Mouse (Mus musculus): ENCODE data around the gene 2310022A10Rik. TPM values are rescaled to one million over a fixed set of nuclear protein-coding genes. Genes with fewer than 3 reads are reported as not detected.

The 2310022A10Rik gene
- polyA plus RNA-seq, 1 experiment from 2014 or later: 40.2 TPM

DNA sequence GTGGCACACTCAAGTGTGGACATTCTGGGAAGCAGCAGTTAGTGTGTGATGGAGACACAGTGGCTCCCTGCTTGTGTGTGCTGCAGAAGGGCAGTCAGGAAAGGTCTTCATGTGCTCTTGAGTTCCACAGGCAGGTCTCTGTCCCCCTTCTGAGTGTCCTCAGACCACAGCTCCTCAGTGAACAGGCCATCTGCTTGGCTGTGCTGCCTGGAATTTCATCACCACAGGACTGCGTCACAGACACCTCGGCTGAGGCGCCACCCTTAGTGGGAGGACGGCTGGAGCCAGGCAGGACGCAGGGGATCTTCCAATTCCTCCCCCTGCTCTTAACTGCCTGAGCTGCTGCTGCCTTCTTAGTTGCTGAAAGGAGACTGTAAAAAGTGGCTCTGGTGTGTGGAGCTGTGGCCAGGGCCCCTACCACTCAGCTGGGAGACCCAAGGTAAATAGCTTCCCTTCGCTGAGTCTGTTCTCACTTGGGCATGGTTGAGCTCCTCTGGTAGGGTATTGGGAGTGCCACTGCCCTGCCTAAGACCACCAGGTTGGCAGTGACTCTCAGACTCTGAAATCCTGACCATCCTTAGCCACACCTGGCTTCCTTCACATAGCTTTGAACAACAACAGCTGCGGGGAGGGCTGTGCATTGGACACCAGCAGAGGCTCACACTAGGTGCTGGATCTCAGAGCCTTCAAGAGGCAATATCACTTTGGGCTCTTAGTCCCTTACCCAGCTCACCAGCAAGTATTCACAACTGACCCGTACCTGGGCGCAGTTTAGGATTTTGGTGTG lies 52.7 kb downstream of the 2310022A10Rik start:
- no peak overlapping the region; the same call in 1 of the 2 replicates for H3K9ac ChIP-seq (replicated peaks; ENCODE audit: low read depth, low read length)
- ATAC-seq: no peak
- 80% methylated on average over 9 of the region's 9 CpGs for WGBS

DNA sequence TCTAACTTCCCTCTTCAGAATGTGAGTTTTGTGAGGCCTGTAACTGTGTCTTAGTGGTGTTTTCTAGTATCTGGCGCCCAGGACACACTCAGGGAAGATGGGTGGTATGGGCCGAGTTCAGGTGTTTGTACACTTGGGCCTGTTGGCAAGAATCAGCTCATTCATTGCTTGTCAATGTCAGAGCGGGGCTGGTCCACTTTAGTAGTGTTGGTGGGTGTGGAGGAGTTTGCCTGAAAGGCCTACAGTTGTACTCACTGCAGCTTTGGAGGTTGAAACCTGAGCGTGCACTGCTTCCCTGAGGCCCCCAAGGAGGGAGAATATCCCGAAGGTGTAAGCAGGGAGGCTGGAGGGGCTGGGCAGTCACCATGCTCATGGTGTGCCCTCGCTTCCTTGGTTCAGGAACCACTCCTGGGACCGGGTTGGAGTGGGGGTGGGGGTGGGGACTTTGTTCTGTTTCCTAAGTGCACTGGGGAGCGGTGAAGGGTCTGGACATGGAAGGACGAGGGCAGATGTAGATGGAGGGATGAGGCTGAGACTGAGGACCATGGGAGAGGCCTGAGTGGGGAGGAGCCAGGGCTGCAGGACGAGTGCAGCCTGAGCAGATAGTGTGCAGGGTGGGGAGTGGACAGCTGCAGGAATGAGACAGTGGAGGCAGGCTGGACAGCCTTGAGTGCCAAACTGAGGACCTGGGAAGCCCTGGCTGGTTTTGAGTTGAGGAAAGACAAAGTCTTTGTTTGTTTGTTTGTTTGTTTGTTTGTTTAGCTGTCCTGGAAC lies 53.6 kb downstream of the 2310022A10Rik start:
- Histone ChIP-seq H3K9me3 (ENCODE audit: control insufficient read depth, low read length) (no peaks in the 10 kb centered on the region), H3K9ac (replicated peaks; ENCODE audit: low read depth, low read length) (no peak overlapping the region), H3K4me3 (replicated peaks; ENCODE audit: low read length) (no peak overlapping the region), H3K4me1 (replicated peaks; ENCODE audit: control insufficient read depth, insufficient read depth, low read length) (peaks cover 50% of the 10 kb centered on the region), H3K27me3 (replicated peaks; ENCODE audit: control insufficient read depth, insufficient read depth, low read length) (no peaks in the 10 kb centered on the region), H3K4me2 (ENCODE audit: low read length) (no peak overlapping the region), H3K36me3 (ENCODE audit: control insufficient read depth, insufficient read depth) (no peaks in the 10 kb centered on the region), H3K27ac (ENCODE audit: low read length) (no peak overlapping the region)
- ATAC-seq: no peak
- WGBS: 68% methylated on average over 10 of the region's 10 CpGs

More for the DNA sequence above, 52.7 kb downstream of the 2310022A10Rik start:
- no peaks in the 10 kb centered on the region for H3K9me3 ChIP-seq (ENCODE audit: control insufficient read depth, low read length)
- no peak overlapping the region for H3K4me2 ChIP-seq (ENCODE audit: low read length)
- H3K4me1 ChIP-seq (replicated peaks; ENCODE audit: control insufficient read depth, insufficient read depth, low read length): peaks cover 57% of the 10 kb centered on the region
- no peak overlapping the region for H3K4me3 ChIP-seq (replicated peaks; ENCODE audit: low read length)
- H3K27ac ChIP-seq (ENCODE audit: low read length): peak overlapping the region; percentile 88
- H3K36me3 ChIP-seq (ENCODE audit: control insufficient read depth, insufficient read depth): no peaks in the 10 kb centered on the region
- no peaks in the 10 kb centered on the region for H3K27me3 ChIP-seq (replicated peaks; ENCODE audit: control insufficient read depth, insufficient read depth, low read length)

DNA sequence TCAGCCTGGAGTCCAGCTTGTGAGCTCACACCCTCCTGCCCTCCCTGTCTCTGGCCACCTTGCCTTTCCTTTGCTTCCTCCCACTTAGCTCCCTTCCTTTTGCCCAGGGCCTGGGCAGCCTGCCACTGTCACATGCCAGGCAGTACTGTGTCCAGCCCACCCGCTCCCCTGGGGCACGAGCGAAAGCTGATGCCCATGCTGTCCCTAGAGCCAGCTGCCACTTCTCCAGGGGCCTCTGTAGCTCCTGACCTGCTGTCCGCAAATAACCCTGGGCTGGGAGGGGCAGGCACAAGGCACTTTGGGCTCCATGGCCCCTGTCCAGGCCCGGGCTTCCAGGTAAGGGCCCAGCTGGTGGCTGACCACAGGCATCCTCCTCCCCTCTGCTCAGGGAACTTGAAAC lies 54.5 kb downstream of the 2310022A10Rik start:
- no peaks in the 10 kb centered on the region for H3K27me3 ChIP-seq (replicated peaks; ENCODE audit: control insufficient read depth, insufficient read depth, low read length)
- no peak overlapping the region for H3K9ac ChIP-seq (replicated peaks; ENCODE audit: low read depth, low read length)
- no peak overlapping the region for H3K4me2 ChIP-seq (ENCODE audit: low read length)
- ATAC-seq: peak; percentile 26
- 68% methylated on average over 5 of the region's 5 CpGs for WGBS
- no peaks in the 10 kb centered on the region for H3K36me3 ChIP-seq (ENCODE audit: control insufficient read depth, insufficient read depth)
- no peaks in the 10 kb centered on the region for H3K9me3 ChIP-seq (ENCODE audit: control insufficient read depth, low read length)
- H3K27ac ChIP-seq (ENCODE audit: low read length): no peak overlapping the region
- no peak overlapping the region for H3K4me3 ChIP-seq (replicated peaks; ENCODE audit: low read length)
- peaks cover 41% of the 10 kb centered on the region for H3K4me1 ChIP-seq (replicated peaks; ENCODE audit: control insufficient read depth, insufficient read depth, low read length)

DNA sequence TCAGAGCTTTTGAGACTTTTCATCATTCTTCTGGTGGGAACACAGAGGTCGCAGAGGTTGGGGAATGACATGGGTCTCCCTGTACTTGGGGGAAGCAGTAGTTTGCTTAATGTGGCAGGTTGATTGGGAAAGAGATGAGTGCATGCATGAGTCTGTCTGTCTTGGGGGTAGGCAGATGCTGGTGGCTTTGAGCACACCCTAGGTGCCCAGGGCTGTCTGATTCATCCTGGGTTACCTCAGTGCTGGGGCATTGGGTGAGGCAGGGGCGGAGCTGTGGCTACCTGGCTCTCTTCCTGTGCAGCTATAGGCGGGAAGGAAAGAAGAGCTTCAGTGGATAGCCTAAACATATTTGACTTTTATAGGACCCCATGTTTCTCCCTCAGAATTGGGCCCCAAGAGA lies 55.1 kb downstream of the 2310022A10Rik start:
- ATAC-seq: no peak
- WGBS: 89% methylated on average over 3 of the region's 3 CpGs
- Histone ChIP-seq H3K9ac (replicated peaks; ENCODE audit: low read depth, low read length) (no peak overlapping the region), H3K4me3 (replicated peaks; ENCODE audit: low read length) (no peak overlapping the region), H3K9me3 (ENCODE audit: control insufficient read depth, low read length) (no peaks in the 10 kb centered on the region), H3K4me2 (ENCODE audit: low read length) (no peak overlapping the region), H3K4me1 (replicated peaks; ENCODE audit: control insufficient read depth, insufficient read depth, low read length) (peaks cover 39% of the 10 kb centered on the region), H3K27ac (ENCODE audit: low read length) (no peak overlapping the region), H3K27me3 (replicated peaks; ENCODE audit: control insufficient read depth, insufficient read depth, low read length) (no peaks in the 10 kb centered on the region), H3K36me3 (ENCODE audit: control insufficient read depth, insufficient read depth) (no peaks in the 10 kb centered on the region)

DNA sequence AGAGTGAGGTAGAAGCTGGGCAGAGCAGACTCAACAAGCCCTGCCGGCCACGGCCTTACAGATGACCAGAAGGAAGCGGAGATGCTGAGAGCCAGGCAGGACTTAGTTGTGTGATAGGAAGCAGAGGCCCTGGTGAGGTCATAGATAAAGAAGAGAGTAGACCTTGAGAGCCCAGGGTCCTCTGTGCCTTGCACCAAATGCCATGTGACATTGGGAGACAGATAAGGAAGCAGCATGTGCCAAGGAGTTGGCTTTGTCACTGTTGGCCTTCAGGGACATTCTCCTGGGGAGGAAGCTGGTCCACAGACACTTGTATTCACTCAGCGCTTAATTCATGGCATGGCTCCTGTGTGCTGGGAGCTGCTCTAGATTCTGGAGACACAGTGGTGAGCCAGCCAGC lies 56.3 kb downstream of the 2310022A10Rik start:
- H3K27me3 ChIP-seq (replicated peaks; ENCODE audit: control insufficient read depth, insufficient read depth, low read length): no peaks in the 10 kb centered on the region

DNA sequence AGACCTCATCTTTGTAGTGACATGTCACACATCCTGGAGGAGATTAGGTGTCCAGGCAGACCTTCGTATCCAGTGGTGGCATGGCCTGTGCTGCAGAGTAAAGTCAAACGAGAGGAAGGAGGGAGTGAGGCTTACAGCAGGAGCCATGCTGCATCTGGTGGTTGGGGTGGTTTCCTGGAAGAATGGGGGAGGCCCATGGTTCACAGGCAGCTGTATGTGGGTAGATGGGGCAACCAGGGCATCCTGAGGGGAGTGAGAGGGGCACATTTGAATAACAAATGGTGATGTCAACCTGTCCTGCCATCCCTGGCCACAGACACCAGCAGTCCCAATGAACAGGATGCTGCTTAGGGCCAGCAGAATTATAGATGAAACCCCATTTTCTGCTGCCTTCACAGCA lies 56.7 kb downstream of the 2310022A10Rik start:
- Histone ChIP-seq H3K4me1 (replicated peaks; ENCODE audit: control insufficient read depth, insufficient read depth, low read length) (peaks cover 44% of the 10 kb centered on the region), H3K27ac (ENCODE audit: low read length) (no peak overlapping the region), H3K27me3 (replicated peaks; ENCODE audit: control insufficient read depth, insufficient read depth, low read length) (no peaks in the 10 kb centered on the region), H3K4me2 (ENCODE audit: low read length) (no peak overlapping the region), H3K9ac (replicated peaks; ENCODE audit: low read depth, low read length) (no peak overlapping the region), H3K9me3 (ENCODE audit: control insufficient read depth, low read length) (no peaks in the 10 kb centered on the region), H3K36me3 (ENCODE audit: control insufficient read depth, insufficient read depth) (no peaks in the 10 kb centered on the region), H3K4me3 (replicated peaks; ENCODE audit: low read length) (no peak overlapping the region)
- 93% methylated on average over 2 of the region's 2 CpGs for WGBS
- no peak for ATAC-seq

More for the DNA sequence above, 56.3 kb downstream of the 2310022A10Rik start:
- Histone ChIP-seq H3K36me3 (ENCODE audit: control insufficient read depth, insufficient read depth) (no peaks in the 10 kb centered on the region), H3K4me2 (ENCODE audit: low read length) (no peak overlapping the region), H3K9ac (replicated peaks; ENCODE audit: low read depth, low read length) (no peak overlapping the region), H3K4me3 (replicated peaks; ENCODE audit: low read length) (no peak overlapping the region), H3K9me3 (ENCODE audit: control insufficient read depth, low read length) (no peaks in the 10 kb centered on the region), H3K27ac (ENCODE audit: low read length) (no peak overlapping the region), H3K4me1 (replicated peaks; ENCODE audit: control insufficient read depth, insufficient read depth, low read length) (peaks cover 44% of the 10 kb centered on the region)
- WGBS: 96% methylated on average over 4 of the region's 4 CpGs
- no peak for ATAC-seq

DNA sequence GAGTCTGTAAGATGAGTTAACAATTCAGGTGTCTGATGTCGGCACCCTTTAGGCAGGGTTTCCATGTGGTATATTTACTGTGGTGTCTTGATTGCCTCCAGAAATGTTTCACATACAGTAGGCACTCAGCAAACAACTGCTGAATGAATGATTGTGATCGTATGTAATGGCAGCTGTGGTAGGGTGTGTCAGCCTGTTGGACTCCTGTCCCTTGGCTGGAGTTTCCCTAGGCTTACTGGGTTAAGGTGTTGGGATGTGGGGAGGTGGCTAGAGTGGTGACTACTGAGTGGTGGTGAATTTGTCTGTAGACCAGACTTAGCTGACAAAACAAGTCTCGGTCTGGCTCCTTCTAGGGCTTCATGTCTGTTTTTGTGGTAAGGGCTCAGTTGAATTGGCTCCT lies 57.3 kb downstream of the 2310022A10Rik start:
- Histone ChIP-seq H3K27me3 (replicated peaks; ENCODE audit: control insufficient read depth, insufficient read depth, low read length) (no peaks in the 10 kb centered on the region), H3K4me2 (ENCODE audit: low read length) (no peak overlapping the region), H3K9me3 (ENCODE audit: control insufficient read depth, low read length) (no peaks in the 10 kb centered on the region), H3K9ac (replicated peaks; ENCODE audit: low read depth, low read length) (no peak overlapping the region), H3K27ac (ENCODE audit: low read length) (no peak overlapping the region), H3K4me3 (replicated peaks; ENCODE audit: low read length) (no peak overlapping the region), H3K36me3 (ENCODE audit: control insufficient read depth, insufficient read depth) (no peaks in the 10 kb centered on the region), H3K4me1 (replicated peaks; ENCODE audit: control insufficient read depth, insufficient read depth, low read length) (peaks cover 40% of the 10 kb centered on the region)
- ATAC-seq: no peak
- 89% methylated on average over 3 of the region's 3 CpGs for WGBS

DNA sequence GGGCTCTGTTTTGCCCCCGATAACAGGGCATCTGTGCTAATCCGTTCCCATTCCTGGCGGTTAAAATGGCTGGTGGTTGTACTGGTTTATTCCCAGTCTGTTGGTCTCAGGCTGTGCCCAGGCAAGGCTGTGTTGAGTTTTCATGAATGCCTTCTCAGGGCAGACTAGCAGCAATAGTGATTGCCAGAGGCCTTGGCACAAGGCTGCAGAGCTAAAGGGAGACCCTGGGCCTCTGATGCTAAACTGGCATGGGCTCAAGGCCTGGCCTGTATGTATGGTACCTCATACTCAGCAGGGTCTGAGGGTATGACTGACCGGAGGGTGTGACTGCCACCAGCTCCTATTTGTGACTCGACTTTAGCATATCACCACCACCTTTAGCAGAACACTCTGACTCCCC lies 57.8 kb downstream of the 2310022A10Rik start:
- H3K4me2 ChIP-seq (ENCODE audit: low read length): no peak overlapping the region
- no peaks in the 10 kb centered on the region for H3K27me3 ChIP-seq (replicated peaks; ENCODE audit: control insufficient read depth, insufficient read depth, low read length)
- H3K4me3 ChIP-seq (replicated peaks; ENCODE audit: low read length): no peak overlapping the region
- 90% methylated on average over 5 of the region's 5 CpGs for WGBS
- no peaks in the 10 kb centered on the region for H3K9me3 ChIP-seq (ENCODE audit: control insufficient read depth, low read length)
- no peaks in the 10 kb centered on the region for H3K36me3 ChIP-seq (ENCODE audit: control insufficient read depth, insufficient read depth)
- H3K27ac ChIP-seq (ENCODE audit: low read length): peak overlapping the region; percentile 8; the same call in 1 of the 2 replicates
- 0 out of 2 replicates have a peak overlapping the region, but pooled peaks have one; percentile 22 for H3K9ac ChIP-seq (replicated peaks; ENCODE audit: low read depth, low read length)
- peaks cover 35% of the 10 kb centered on the region for H3K4me1 ChIP-seq (replicated peaks; ENCODE audit: control insufficient read depth, insufficient read depth, low read length)
- ATAC-seq: no peak

DNA sequence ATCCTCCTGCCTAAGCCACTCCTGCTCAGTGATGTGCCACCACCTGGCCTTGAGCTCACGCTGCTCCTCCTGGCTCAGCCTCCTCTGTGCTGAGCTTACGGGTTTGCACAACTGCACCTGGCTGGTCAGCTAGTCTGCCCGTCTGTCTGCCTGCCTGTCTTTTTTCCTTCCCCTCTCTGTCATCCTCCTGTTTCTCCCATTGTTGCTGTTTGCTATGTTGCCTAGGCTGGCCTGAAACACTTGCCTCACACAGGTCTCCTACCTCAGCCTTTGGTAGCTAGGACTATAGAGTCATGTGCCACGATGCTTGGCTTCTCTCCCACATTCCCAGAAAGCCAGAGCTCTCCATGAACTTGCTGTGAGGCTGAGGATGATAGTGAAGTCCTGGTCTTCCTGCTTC lies 59.9 kb downstream of the 2310022A10Rik start:
- Histone ChIP-seq H3K9me3 (ENCODE audit: control insufficient read depth, low read length) (no peaks in the 10 kb centered on the region), H3K27ac (ENCODE audit: low read length) (peak overlapping the region; percentile 87), H3K4me2 (ENCODE audit: low read length) (no peak overlapping the region), H3K9ac (replicated peaks; ENCODE audit: low read depth, low read length) (no peak overlapping the region), H3K4me1 (replicated peaks; ENCODE audit: control insufficient read depth, insufficient read depth, low read length) (peaks cover 23% of the 10 kb centered on the region), H3K36me3 (ENCODE audit: control insufficient read depth, insufficient read depth) (peaks cover 8% of the 10 kb centered on the region), H3K27me3 (replicated peaks; ENCODE audit: control insufficient read depth, insufficient read depth, low read length) (no peaks in the 10 kb centered on the region), H3K4me3 (replicated peaks; ENCODE audit: low read length) (no peak overlapping the region)
- 51% methylated on average over 4 of the region's 4 CpGs for WGBS
- no peak for ATAC-seq

Measured in forebrain, embryonic 16.5 days (tissue).